Mouse (Mus musculus) MEL (cell line): ENCODE results near the gene Ncoa3. TPM values are rescaled to one million over a fixed set of nuclear protein-coding genes. Genes with fewer than 3 reads are reported as not detected.

ENCODE experiments used
- DNase-seq: peaks from one replicate; pipeline ENCODE4 v3.0.0; 2011; ENCODE audit warnings: low read depth, low spot score
- H3K27ac ChIP-seq: 2 replicates; pipeline ENCODE4 v1.5.1; 2012; ENCODE audit warnings: low read depth, mild to moderate bottlenecking, control low read depth, low read length, moderate library complexity; ENCODE audit not compliant: control insufficient read depth
- H3K27me3 ChIP-seq, 2 experiments: fragments of 150-350 bp in 1 of 2; sonication (generic) in 1 of 2; 2 replicates each; pipeline ENCODE4 v1.6.1; 2012; ENCODE audit warnings: low read length in 2 of 2, mild to moderate bottlenecking in 2 of 2, improper control_type of control experiment in 1 of 2, moderate library complexity in 1 of 2; ENCODE audit not compliant: insufficient read depth in 2 of 2, control insufficient read depth in 1 of 2
- H3K36me3 ChIP-seq, 2 experiments: 2 replicates each; pipeline ENCODE4 v1.6.1; 2012 to 2014; ENCODE audit warnings: low read length in 2 of 2, improper control_type of control experiment in 1 of 2, inconsistent platforms in 1 of 2, mild to moderate bottlenecking in 1 of 2; ENCODE audit not compliant: insufficient read depth in 2 of 2, control insufficient read depth in 1 of 2
- H3K4me1 ChIP-seq, 2 experiments: fragments of 150-350 bp in 1 of 2; sonication (generic) in 1 of 2; 2 replicates each; pipeline ENCODE4 v1.6.1; 2012; ENCODE audit warnings: low read length in 2 of 2, improper control_type of control experiment in 1 of 2, mild to moderate bottlenecking in 1 of 2; ENCODE audit not compliant: insufficient read depth in 2 of 2, control insufficient read depth in 1 of 2
- H3K4me3 ChIP-seq, 2 experiments: fragments of 150-350 bp in 1 of 2; sonication (generic) in 1 of 2; 2 replicates each; pipeline ENCODE4 v1.5.1; 2012; ENCODE audit warnings: low read depth in 2 of 2, low read length in 2 of 2, mild to moderate bottlenecking in 2 of 2, moderate library complexity in 2 of 2, control low read depth in 1 of 2, improper control_type of control experiment in 1 of 2; ENCODE audit not compliant: control insufficient read depth in 1 of 2, insufficient read depth in 1 of 2
- H3K79me2 ChIP-seq: 2 replicates; pipeline ENCODE4 v1.6.1; 2012; ENCODE audit warnings: mild to moderate bottlenecking, low read length, moderate library complexity; ENCODE audit not compliant: control insufficient read depth, poor library complexity, insufficient read depth
- H3K9ac ChIP-seq: 2 replicates; pipeline ENCODE4 v1.6.1; 2012; ENCODE audit warnings: low read depth, mild to moderate bottlenecking, control low read depth, low read length, moderate library complexity; ENCODE audit not compliant: control insufficient read depth, poor library complexity, severe bottlenecking
- H3K9me3 ChIP-seq: fragments of 150-350 bp; sonication (generic); replicated peaks from 2 replicates; pipeline ENCODE4 v1.6.1; 2012; ENCODE audit warnings: mild to moderate bottlenecking, low read length, improper control_type of control experiment, moderate library complexity; ENCODE audit not compliant: insufficient read depth
- BHLHE40 ChIP-seq: IDR thresholded peaks from 2 replicates; pipeline ENCODE4 v1.6.1; 2012; ENCODE audit warnings: low read depth, mild to moderate bottlenecking, inconsistent platforms, low read length, improper control_type of control experiment, borderline replicate concordance
- CTCF ChIP-seq, 3 experiments: IDR thresholded peaks in 2 of 3; conservative IDR thresholded peaks in 1 of 3; 2 replicates each; pipeline ENCODE4 v1.5.1; 2011 to 2012; ENCODE audit warnings: low read length in 3 of 3, low read depth in 2 of 3, mild to moderate bottlenecking in 2 of 3, improper control_type of control experiment in 1 of 3, inconsistent platforms in 1 of 3, mixed read lengths in 1 of 3, moderate library complexity in 1 of 3; ENCODE audit not compliant: control insufficient read depth in 1 of 3, insufficient read depth in 1 of 3, poor library complexity in 1 of 3, severe bottlenecking in 1 of 3
- E2F4 ChIP-seq: IDR thresholded peaks from 2 replicates; pipeline ENCODE4 v1.6.1; 2011; ENCODE audit warnings: low read depth, low read length, improper control_type of control experiment, borderline replicate concordance
- ELF1 ChIP-seq: IDR thresholded peaks from 2 replicates; pipeline ENCODE4 v1.6.1; 2014; ENCODE audit warnings: low read depth, mild to moderate bottlenecking, inconsistent platforms, low read length, improper control_type of control experiment, moderate library complexity
- EP300 ChIP-seq, 2 experiments: IDR thresholded peaks; 2 replicates each; pipeline ENCODE4 v1.6.1; 2011; ENCODE audit warnings: improper control_type of control experiment in 2 of 2, low read length in 2 of 2, low read depth in 1 of 2, mild to moderate bottlenecking in 1 of 2
- HCFC1 ChIP-seq: IDR thresholded peaks from 2 replicates; pipeline ENCODE4 v1.6.1; 2012; ENCODE audit warnings: low read depth, mild to moderate bottlenecking, inconsistent platforms, low read length, improper control_type of control experiment, moderate library complexity
- JUND ChIP-seq: IDR thresholded peaks from 2 replicates; pipeline ENCODE4 v1.6.1; 2011; ENCODE audit warnings: low read depth, mild to moderate bottlenecking, improper control_type of control experiment, low read length
- KAT2A ChIP-seq: conservative IDR thresholded peaks from 2 replicates; pipeline ENCODE4 v1.6.1; 2012; ENCODE audit warnings: low read depth, low read length, improper control_type of control experiment, inconsistent platforms
- MAX ChIP-seq: IDR thresholded peaks from 2 replicates; pipeline ENCODE4 v1.6.1; 2011; ENCODE audit warnings: low read length, improper control_type of control experiment
- MAZ ChIP-seq: IDR thresholded peaks from 2 replicates; pipeline ENCODE4 v1.6.1; 2012; ENCODE audit warnings: low read depth, mild to moderate bottlenecking, inconsistent platforms, low read length, improper control_type of control experiment
- MEF2A ChIP-seq: IDR thresholded peaks from 2 replicates; pipeline ENCODE4 v1.6.1; 2014; ENCODE audit warnings: low read depth, mild to moderate bottlenecking, inconsistent platforms, low read length, improper control_type of control experiment; ENCODE audit not compliant: poor library complexity, insufficient replicate concordance, severe bottlenecking; ENCODE audit errors: extremely low read depth
- MYB ChIP-seq: IDR thresholded peaks from 2 replicates; pipeline ENCODE4 v1.6.1; 2011; ENCODE audit warnings: mild to moderate bottlenecking, low read depth, low read length, improper control_type of control experiment
- NELFE ChIP-seq: IDR thresholded peaks from 2 replicates; pipeline ENCODE4 v1.6.1; 2011; ENCODE audit warnings: low read depth, low read length, improper control_type of control experiment
- NRF1 ChIP-seq: IDR thresholded peaks from 2 replicates; pipeline ENCODE4 v1.6.1; 2014; ENCODE audit warnings: low read depth, mild to moderate bottlenecking, inconsistent platforms, low read length, improper control_type of control experiment, moderate library complexity; ENCODE audit not compliant: poor library complexity, insufficient read depth, severe bottlenecking
- POLR2A ChIP-seq, 2 experiments: IDR thresholded peaks; 2 replicates each; pipeline ENCODE4 v1.6.1; 2011 to 2012; ENCODE audit warnings: low read length in 2 of 2, mild to moderate bottlenecking in 2 of 2, control low read depth in 1 of 2, improper control_type of control experiment in 1 of 2, low read depth in 1 of 2, moderate library complexity in 1 of 2; ENCODE audit not compliant: control insufficient read depth in 1 of 2, insufficient read depth in 1 of 2, poor library complexity in 1 of 2
- POLR2AphosphoS2 ChIP-seq: IDR thresholded peaks from 2 replicates; pipeline ENCODE4 v1.6.1; 2011; ENCODE audit warnings: low read length, improper control_type of control experiment
- POLR2AphosphoS5 ChIP-seq: IDR thresholded peaks from 2 replicates; pipeline ENCODE4 v1.6.1; 2012; ENCODE audit warnings: low read depth, borderline replicate concordance, mild to moderate bottlenecking, inconsistent platforms, low read length, moderate library complexity, mixed read lengths
- RAD21 ChIP-seq: IDR thresholded peaks from 2 replicates; pipeline ENCODE4 v1.6.1; 2011; ENCODE audit warnings: mild to moderate bottlenecking, low read depth, low read length, improper control_type of control experiment
- RCOR1 ChIP-seq: IDR thresholded peaks from 2 replicates; pipeline ENCODE4 v1.6.1; 2012; ENCODE audit warnings: low read depth, mild to moderate bottlenecking, inconsistent platforms, low read length, improper control_type of control experiment
- SIN3A ChIP-seq: IDR thresholded peaks from 2 replicates; pipeline ENCODE4 v1.6.1; 2012; ENCODE audit warnings: low read length, improper control_type of control experiment, inconsistent platforms
- SMC3 ChIP-seq: IDR thresholded peaks from 2 replicates; pipeline ENCODE4 v1.6.1; 2011; ENCODE audit warnings: low read depth, low read length, improper control_type of control experiment
- TAL1 ChIP-seq: IDR thresholded peaks from 2 replicates; pipeline ENCODE4 v1.6.1; 2012; ENCODE audit warnings: mild to moderate bottlenecking, inconsistent platforms, low read length, moderate library complexity, mixed read lengths
- TCF12 ChIP-seq: IDR thresholded peaks from 2 replicates; pipeline ENCODE4 v1.6.1; 2014; ENCODE audit warnings: low read depth, mild to moderate bottlenecking, inconsistent platforms, low read length, improper control_type of control experiment, moderate library complexity
- USF1 ChIP-seq: IDR thresholded peaks from 2 replicates; pipeline ENCODE4 v1.6.1; 2014; ENCODE audit warnings: low read depth, mild to moderate bottlenecking, inconsistent platforms, low read length, improper control_type of control experiment, moderate library complexity
- USF2 ChIP-seq, 2 experiments: IDR thresholded peaks; 2 replicates each; pipeline ENCODE4 v1.6.1; 2011 to 2012; ENCODE audit warnings: improper control_type of control experiment in 2 of 2, low read length in 2 of 2, borderline replicate concordance in 1 of 2, inconsistent platforms in 1 of 2, low read depth in 1 of 2, mild to moderate bottlenecking in 1 of 2; ENCODE audit not compliant: insufficient read depth in 1 of 2
- ZC3H11A ChIP-seq: IDR thresholded peaks from 2 replicates; pipeline ENCODE4 v1.6.1; 2012; ENCODE audit warnings: low read depth, mild to moderate bottlenecking, inconsistent platforms, low read length, improper control_type of control experiment
- ZMIZ1 ChIP-seq: IDR thresholded peaks from 2 replicates; pipeline ENCODE4 v1.6.1; 2012; ENCODE audit warnings: low read depth, mild to moderate bottlenecking, inconsistent platforms, low read length, improper control_type of control experiment, moderate library complexity
- ZNF384 ChIP-seq: IDR thresholded peaks from 2 replicates; pipeline ENCODE4 v1.6.1; 2012; ENCODE audit warnings: low read depth, mild to moderate bottlenecking, inconsistent platforms, low read length, improper control_type of control experiment
- polyA plus RNA-seq, 2 experiments: library from polyadenylated mRNA; stranded (reverse) in 1 of 2; unstranded in 1 of 2; fragments of >175 nt in 1 of 2; fragments of >200 nt in 1 of 2; gene quantifications; 2 replicates each; pipeline versions ENCODE4 v1.2.1 to v1.2.4; 2012; ENCODE audit warnings: low replicate concordance in 2 of 2, low read depth in 1 of 2; ENCODE audit not compliant: insufficient read length in 2 of 2, insufficient read depth in 1 of 2, missing spikeins in 1 of 2
- total RNA-seq: library from RNA; depleted of rRNA; stranded (reverse); fragments of 300-350 nt; gene quantifications from 2 replicates; pipeline ENCODE4 v1.2.3, GENCODE M21; 2012

The Ncoa3 gene
- total and polyA plus RNA-seq, 3 experiments, result 5.7 to 19.8 (median 10.3) TPM

DNA sequence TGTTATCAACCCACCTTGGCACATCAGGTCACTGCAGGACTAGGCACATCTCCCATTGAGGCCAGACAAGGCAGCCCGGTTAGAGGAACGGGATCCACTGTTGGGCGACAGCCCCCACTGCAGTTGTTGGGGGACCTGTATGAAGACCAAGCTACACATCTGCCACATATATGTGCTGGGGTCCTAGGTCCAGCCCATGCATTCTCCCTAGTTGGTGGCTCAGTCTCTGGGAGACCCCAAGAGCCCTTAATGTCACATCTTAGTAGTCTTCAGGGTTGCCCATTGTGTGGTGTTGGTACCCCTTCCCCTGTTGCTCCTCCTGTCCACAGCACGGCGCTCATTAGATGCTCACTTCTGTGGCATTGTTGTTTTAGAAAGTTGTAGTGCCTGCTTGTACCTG lies 40.2 kb downstream of the Ncoa3 start:
- TF ChIP-seq NELFE, result no peak
- TF ChIP-seq POLR2AphosphoS5, result no peak
- no peak for TF ChIP-seq JUND
- no peak for TF ChIP-seq TAL1
- no peak for TF ChIP-seq MEF2A
- TF ChIP-seq NRF1, result no peak
- no peak for TF ChIP-seq ZC3H11A
- no peak for TF ChIP-seq BHLHE40
- TF ChIP-seq HCFC1, result no peak
- no peak for TF ChIP-seq SIN3A
- TF ChIP-seq E2F4, result no peak
- TF ChIP-seq ELF1, result no peak
- TF ChIP-seq, all 39 proteins: peak for 0
- Histone ChIP-seq H3K4me3 (no peak overlapping the region), H3K36me3 (peaks cover 0 to 6% of the 10 kb centered on the region in 2 experiments; a peak in 2 of 4 replicates), H3K27ac (no peak overlapping the region), H3K27me3 (no peaks in the 10 kb centered on the region), H3K4me1 (peaks cover 5 to 6% of the 10 kb centered on the region in 2 experiments; a peak in 2 of 4 replicates), H3K79me2 (peaks cover 6% of the 10 kb centered on the region; the same call in 1 of the 2 replicates), H3K9me3 (no peaks in the 10 kb centered on the region), H3K9ac (no peak overlapping the region)
- no peak for DNase-seq

DNA sequence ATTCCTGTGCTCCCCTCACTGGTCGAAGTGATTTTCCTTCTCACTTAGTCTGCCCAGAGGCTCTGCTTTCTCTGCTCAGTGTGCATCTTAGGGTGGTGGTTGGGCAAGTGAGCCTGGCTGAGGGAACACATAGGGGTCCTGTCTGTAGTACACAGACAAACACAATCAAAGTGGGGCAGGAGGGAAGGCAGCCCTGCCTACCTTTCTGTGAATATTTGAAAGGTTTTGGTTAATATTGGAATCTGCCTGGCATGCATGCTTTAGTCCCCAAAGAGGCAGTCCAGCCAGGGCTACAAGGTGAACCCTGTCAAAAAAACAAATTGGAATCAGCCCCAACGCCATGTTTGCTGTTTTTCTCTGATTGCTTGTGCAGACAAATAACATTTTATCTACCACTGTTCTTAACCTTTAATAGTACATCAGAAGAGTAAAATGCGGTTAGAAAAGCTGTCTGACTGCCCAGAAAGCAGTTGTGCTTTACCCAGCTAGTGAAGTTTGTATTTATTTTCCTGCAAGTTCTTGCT lies 42.6 kb downstream of the Ncoa3 start:
- Histone ChIP-seq H3K27ac (no peak overlapping the region), H3K4me3 (no peak overlapping the region), H3K9me3 (no peaks in the 10 kb centered on the region), H3K9ac (no peak overlapping the region), H3K79me2 (peaks cover 2% of the 10 kb centered on the region; the same call in 1 of the 2 replicates), H3K27me3 (no peaks in the 10 kb centered on the region), H3K4me1 (peaks cover 2 to 5% of the 10 kb centered on the region in 2 experiments; a peak in 2 of 4 replicates), H3K36me3 (peaks cover 0 to 2% of the 10 kb centered on the region in 2 experiments; a peak in 1 of 4 replicates)
- no peak for DNase-seq
- TF ChIP-seq ZMIZ1 (no peak), TCF12 (no peak), RAD21 (no peak), USF2 (IDR thresholded peaks at IDR 0.05; ENCODE audit: borderline replicate concordance in 1 of 2, insufficient read depth in 1 of 2, low read depth in 1 of 2, low read length in 2 of 2) (no peak), RCOR1 (no peak), POLR2AphosphoS2 (no peak), CTCF (IDR thresholded peaks at IDR 0.05 in 2 of 3, conservative IDR thresholded peaks at IDR 0.05 in 1 of 3; ENCODE audit: control insufficient read depth in 1 of 3, insufficient read depth in 1 of 3, low read depth in 2 of 3, low read length in 3 of 3, poor library complexity in 1 of 3, severe bottlenecking in 1 of 3) (no peak), EP300 (IDR thresholded peaks at IDR 0.05; ENCODE audit: low read depth in 1 of 2, low read length in 2 of 2) (no peak), POLR2A (IDR thresholded peaks at IDR 0.05; ENCODE audit: control insufficient read depth in 1 of 2, insufficient read depth in 1 of 2, low read depth in 1 of 2, low read length in 2 of 2, poor library complexity in 1 of 2) (no peak), USF1 (no peak), MAX (no peak), MEF2A (no peak), POLR2AphosphoS5 (no peak), SMC3 (no peak), TAL1 (no peak), MAZ (no peak), MYB (no peak), ZNF384 (no peak), KAT2A (no peak)
